Mouse (Mus musculus): ENCODE measurements around the gene Sema3d.

DNA sequence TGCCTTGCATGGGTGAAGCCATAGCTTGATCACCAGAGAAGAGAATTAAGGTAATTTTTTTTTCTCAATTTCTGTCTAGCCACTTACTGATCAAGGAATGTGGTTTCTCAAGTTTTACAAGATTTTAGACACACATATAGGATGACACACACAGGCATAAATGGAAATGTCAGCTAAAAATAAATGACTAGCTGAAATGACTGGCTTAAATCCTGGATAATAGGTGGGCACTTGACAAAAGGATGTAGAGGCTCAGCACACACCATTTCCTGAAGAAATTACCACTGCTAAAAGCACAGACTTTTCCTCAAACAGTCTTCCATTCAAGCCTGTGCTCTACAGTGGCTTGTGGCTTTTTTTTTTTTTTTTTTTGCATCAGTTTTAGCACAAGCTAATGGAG, 21.0 kb downstream of the Sema3d start:
- no peak for TF ChIP-seq CTCF (conservative IDR thresholded peaks at IDR 0.05; ENCODE audit: insufficient read depth, insufficient read length, low read depth, low read length)
- no peak for TF ChIP-seq POLR2A (IDR thresholded peaks at IDR 0.05; ENCODE audit: low read depth, low read length)

Data from kidney, adult 2 months (tissue).